Mouse (Mus musculus) Muller cell, postnatal 12 days (primary cell): ENCODE measurements at regions not wholly inside any gene's neighbourhood (a gene's known extent, or its start where the extent isn't known, plus 50 kb on each side); places are given as distances from the start of the nearest gene placed in this dataset.
A peak's percentile ranks its signal among the peaks of the same experiment; 100 is the strongest.

ENCODE experiments used
- DNase-seq: peaks from one replicate; pipeline ENCODE4 v3.0.0-alpha.2; 2015; ENCODE audit errors: inconsistent ontology term

DNA sequence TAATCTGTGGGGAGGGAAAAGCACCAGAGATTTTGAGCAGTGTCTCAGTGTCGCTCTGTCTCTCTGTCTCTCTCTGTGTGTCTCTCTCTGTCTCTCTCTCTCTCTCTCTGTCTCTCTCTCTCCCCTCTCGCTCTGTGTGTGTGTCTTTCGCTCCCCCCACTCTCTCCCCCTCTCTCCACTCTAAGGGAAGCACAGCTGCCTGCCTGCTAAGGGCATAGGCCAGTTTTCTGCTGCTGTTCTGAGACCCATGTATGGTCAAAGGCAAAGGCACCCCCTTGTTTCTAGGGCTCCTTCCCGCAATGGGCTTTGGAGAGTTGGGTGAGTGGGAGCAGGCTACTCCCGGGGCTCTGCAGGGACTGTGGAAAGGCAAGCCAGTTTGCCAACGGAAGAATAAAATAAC, 192.2 kb downstream of the Lmo4 start:
- no peak for DNase-seq

DNA sequence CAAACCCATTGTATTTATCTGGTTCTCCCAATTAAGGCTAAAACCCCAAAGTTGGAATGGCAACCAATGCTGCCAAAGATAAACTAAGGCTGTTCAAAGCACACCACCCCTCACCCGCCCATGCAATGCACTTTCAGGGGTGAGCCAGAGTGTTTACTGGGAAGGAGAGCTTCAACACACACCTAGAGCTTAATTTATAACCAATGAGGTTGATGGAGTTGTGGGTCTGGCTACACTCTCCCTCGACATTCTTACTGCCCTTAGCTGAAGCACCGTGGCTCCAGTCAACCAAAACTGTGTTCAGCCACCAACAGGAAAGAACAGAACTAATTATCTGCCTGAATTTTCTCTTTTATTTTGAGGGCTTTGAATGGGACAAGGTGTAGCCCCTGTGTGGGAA, 192.8 kb downstream of the Lmo4 start:
- no peak for DNase-seq

DNA sequence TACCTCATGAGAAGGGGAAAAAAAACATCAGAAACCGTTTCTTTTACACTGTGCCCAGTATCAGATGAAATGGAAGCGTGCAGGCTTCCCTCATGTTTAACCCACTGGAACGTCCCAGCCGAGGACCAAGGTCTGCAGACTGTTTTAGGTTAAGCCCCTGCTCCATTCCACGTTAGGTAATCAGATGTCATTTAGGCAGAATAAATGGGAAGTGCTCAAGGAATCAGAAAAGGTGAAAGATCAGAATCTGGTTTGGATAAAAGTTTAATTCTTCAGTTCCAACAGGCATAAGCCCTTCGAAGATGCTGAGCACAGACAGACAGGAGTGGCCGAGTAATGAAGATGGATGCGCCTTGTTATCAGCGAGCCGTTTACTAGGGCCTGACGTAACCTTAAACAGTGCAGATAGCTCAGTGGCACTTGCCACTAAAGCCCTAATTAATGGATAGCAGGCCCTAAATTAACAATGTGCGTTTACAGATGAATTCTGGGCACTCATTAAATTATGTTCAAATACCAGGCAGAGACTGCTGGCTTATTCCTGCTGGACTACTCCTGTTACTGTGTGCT, 193.5 kb downstream of the Lmo4 start:
- DNase-seq: peak; percentile 33

DNA sequence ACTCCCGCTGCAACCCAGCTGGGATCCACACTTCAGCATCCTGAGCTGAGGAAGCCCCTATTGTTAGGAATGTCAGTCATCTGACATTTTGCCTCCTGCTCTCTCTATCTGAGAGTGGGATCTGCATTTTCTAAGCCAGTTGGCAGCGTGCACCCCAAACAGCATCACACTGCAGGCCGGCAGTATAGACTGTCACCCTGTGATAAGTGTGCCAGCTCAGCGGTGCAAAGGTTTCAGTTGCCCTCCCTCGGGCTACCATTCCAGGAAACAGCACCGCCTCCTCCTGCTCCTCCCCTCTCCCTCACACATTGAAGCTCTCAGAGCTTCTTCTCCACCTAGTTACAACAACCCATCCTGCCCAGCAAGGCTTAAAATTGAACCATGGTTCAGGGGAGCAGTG, 194.5 kb downstream of the Lmo4 start:
- no peak for DNase-seq

DNA sequence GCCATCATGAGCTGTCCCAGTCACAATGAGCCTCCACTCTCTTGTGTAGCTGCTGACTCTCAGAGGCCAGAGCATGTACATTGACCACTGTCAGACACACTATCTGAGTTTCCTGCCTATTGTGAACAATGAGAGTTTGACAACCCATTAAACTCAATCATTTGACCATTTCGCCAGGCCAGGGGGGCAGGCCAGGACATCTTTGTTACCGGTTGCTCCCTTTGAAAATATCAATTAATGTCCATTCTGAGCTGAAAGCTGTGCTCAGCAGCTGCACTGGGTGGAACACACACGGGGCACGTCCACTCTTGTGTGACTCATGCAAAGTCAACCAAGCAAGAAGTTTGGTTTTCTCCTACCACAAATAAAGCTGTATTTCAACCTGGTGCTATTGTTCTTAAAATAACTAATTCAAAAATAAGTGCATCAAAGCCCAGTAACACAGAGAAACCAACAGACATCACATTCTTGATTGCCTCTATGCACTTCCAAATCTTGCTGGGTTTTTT, 197.9 kb downstream of the Lmo4 start:
- peak; percentile 66 for DNase-seq

DNA sequence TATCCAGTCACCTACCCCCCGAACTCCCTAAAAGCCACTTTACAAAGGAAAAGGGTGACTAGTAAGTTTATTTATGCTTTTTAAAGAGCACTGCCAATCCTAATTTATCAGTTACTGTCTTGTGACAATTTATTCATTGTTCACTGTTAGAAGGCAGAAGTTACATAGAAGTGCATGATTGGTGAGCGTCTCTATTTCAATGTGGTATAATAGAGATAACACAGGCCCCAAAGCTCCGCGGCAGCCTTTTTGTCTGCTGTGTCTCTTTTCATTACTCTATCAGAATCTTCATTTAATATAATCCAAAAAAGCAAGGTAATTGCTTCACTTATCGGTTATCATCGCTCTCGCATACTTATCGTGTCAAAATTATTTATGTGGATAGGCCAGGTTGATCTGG, 207.1 kb downstream of the Lmo4 start:
- no peak for DNase-seq

DNA sequence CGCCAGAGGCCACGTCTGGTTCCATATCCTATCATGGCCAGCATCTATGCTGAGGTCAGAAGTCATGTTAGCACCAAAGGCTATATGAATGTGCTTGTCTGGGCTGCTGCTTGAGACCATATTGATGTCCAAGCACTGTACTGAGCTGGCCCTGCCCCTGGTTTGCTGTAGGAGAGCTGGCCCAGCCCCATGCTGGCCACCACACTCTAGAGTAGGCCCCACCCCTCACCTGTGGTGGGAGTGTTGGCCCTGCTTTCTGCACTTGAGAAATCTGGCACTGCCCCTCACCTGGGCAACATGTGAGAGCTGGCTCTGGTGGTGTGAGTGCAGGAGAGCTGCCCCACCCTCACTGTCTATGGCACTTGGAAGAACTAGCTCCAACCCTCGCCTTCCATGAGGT, 210.0 kb downstream of the Lmo4 start:
- DNase-seq: no peak

DNA sequence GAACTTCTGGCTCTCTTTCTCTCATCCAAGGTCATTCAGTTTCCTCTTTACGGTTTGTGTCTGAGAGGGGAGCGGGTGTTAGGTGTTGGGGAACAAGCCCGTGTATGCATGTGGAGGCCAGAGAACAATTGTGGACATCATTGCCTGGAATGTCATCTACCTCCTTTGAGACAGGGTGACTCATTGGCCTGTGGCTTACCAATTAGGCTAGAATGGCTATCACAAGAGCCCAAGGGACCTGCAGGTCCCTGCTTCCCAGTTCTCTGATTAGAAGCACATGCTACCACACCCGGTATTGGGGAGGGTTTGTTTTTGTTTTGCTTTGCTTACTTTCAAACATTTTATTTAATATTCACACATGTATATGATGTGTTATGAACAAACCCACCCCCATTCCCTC, 216.0 kb downstream of the Lmo4 start:
- peak; percentile 62 for DNase-seq

DNA sequence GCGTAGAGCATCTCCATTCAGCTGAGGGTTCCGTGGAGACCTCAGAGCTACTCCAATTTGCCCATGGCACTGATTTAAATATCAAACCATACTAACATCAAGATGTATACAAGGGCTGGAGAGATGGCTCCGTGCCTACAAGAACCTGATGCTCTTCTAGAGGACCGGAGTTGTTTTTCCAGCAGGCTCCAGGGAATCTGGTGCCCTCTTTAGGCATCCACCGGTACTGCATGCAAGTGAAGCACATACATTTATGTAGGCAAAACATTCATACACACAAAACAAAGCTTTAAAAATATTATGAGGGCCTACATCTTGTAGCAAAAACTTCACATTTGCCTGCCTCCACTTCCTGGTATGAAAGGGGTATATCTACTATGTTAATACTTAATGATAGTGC, 217.0 kb downstream of the Lmo4 start:
- DNase-seq: no peak

DNA sequence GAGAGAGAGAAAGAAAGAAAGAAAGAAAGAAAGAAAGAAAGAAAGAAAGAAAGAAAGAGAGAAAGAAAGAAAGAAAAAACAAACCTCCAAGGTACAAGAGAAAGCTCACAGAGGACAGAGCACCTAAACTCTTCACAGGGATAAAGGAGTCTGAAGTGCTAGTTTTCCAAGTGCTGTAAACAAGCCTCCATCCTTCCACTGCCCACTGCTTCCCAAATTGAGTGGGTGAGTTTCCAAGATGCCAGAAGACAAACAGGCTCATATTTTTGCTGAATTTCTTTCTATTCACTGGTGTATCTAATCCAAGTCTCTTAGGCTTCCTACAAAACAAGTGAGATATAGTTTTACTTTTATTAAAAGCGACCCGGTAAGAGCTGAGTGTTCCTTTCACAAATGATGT, 218.2 kb downstream of the Lmo4 start:
- no peak for DNase-seq

DNA sequence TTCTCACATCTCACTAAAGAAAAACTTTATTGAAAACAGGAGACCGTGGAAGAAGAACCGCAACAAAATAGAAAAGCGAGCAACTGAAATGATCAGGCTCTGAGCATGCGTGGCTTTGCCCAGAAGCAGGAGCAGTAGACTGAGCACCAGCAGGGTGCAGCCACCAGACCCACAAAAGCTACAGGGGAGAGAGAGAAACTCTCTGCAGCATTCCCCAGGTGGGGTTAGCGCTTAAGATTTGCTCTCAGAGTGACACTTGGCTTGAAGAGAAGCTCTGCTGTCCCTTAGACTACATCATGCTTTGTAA, 218.9 kb downstream of the Lmo4 start:
- DNase-seq: no peak

DNA sequence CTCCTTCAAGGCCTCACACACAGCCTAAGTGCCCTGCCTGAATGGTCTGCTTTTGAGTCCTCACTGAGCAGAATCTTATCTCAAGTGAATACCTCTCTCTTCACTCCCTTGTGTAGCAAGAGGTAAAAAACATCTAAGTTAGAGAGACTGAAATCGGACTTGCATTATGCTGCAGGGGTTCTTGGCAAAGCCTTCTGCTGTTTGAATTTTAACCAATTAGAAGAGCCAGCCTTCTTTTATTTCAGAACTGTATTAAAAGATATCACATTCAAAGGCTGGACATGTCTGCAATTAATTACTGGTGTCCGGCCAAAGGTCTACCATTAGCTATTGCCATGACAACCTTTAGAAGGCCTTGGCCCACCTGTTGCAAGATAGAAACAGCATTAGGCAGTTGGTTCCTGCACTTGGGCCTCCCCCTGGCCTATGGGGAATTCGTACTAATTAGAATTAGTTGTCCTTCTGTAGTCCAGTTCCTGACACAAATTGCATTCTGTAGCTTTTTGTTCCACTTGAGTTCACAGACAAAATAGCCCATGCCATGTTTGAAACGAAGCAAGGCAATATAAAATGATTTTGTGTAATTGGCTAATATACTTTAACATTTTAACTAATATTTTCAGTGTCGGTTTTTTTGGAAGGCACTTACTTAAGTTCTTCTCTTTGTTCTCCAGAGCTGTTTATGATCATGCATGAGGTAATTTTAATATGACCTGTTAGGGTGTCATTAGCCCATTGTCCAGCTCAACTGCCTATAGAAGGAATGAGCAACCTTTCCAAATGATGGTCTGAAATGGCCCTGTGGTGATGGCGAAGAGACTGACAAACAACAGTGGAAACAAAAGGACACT, 219.4 kb downstream of the Lmo4 start:
- DNase-seq: peak; percentile 81

DNA sequence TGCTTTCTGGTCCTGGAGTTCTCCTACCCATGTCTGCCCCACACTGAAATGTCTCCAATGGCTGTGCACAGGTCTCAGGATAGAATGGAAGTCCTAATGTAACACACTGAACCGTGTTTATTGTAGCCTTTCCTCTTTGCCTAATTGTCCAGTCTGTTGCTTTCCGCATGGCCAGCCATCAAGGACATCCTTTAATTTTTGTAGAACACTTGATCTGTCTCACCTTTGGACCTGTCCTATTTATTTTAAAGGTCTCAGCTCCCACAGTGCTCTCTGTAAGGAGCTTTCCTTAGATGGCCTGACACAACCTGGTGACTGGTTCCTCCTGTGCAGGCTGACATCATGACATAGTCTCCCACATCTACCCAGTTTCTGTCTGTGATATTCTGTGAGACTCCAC, 226.3 kb downstream of the Lmo4 start:
- DNase-seq: no peak

DNA sequence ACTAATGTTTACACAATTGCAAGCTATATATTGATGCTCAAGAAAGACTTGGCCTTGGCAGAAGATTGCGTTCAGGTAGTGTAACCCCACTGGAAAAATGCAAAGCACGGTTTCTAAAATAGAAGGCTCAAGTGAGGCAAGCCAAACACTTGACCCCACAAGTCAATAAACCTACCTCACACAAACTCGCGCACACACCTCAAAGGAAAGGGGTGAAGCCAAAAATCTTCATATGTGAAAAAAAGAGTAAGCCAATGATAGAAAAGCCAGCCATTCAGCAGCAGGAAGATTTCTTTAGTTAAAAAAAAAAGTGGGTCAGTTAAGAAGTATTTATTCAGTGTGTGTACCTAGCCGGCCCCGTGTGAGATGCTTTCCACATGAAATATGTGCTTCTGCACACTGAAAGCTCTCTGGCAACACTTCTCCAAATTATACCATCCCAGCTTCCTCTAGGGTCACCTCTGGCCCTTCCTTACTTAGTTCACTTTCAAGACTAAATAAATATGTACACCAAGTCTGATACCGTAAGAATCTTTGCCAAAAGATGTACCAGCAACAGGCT, 227.1 kb downstream of the Lmo4 start:
- DNase-seq: no peak

DNA sequence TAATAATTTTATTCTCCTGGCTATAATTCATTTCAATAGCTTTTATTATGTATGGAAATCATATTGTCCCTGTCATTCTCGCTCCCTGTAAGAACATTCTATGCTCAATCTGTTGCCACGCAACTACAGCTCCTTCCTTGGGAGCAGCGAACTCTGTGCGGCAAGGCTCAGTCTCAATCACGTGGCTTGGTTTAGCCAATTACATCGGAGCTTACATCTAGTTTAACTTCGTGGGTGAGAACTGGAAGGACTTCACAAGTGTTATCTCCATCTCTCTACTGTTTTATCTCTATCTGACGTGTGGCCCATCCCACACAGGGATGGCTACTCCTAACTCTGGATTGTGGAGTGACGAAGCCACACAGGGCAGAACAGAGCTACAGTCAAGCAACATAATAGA, 231.4 kb downstream of the Lmo4 start:
- no peak for DNase-seq

DNA sequence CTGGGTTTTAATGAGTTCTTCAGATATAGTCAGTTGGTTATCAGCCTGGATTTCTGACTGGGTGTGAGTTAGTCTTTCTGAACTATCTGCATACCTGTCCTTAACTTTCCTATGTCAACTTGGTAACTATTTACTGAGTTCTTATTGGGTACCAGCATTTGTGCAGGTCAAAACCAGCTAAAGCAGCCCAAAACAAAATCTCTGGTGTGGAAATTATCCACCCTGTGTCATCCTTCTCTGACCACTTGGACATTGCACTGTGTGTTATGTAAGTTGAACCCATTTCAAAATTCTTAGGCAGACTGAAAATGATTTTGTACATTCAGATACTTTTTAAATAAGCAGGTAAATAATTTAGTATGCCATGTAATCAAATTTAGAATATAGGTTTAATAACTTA, 232.7 kb downstream of the Lmo4 start:
- DNase-seq: no peak

DNA sequence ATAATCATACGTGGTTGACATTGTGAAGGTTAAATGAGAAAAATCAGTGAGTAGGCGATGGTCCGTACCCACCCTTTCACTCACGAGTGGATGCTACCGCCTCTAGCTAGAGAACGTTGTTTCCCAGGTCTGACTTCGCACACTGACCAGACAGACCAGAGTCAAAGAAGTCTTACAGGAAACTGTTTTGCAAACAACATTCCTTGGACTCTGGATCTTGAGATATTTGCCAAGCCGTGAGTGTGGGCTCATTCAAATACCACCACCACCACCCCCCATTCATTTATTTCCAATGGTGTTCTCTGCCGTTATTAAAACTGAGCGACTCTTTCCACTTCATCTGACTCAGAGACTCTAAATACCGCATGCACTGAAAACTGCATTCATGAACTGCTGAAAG, 234.2 kb downstream of the Lmo4 start:
- no peak for DNase-seq

DNA sequence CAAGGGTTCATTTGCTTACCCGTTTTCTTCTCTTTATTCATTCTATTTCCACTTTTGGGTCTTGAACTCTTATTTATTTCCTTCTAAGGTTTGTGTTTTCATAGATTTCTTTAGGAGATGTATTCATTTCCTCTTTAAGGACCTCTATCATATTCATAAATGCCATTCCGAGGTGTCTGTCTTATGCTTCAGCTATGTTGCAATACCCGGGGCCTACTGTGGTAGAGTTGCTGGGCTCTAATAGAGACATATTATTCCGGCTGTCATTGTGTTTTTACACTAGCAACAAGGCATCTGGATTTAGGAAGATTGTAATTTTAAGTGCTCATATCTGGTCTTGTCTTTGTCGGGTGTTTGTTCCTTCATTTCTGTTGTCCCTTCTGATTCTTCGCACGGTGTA, 249.5 kb downstream of the Lmo4 start:
- no peak for DNase-seq

DNA sequence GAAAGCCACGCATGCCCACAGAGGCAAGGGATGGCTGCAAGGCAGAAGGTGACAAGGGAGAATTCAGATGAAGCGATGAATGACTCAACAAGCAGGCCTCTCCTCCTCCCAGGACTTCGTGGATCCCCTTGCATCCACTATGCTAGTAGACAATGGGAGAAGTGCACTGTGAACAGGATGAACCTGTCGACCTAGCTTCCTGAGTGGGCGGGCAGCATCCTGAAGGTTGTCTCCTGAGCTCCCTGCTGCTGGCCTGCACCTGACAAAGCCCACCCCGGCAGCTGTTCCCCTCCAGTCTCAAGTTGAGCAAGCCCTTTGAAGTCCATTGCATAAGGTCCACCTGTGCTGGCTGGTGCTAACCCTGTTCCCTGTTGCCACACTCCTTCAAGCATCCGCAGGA, 250.2 kb downstream of the Lmo4 start:
- DNase-seq: no peak

DNA sequence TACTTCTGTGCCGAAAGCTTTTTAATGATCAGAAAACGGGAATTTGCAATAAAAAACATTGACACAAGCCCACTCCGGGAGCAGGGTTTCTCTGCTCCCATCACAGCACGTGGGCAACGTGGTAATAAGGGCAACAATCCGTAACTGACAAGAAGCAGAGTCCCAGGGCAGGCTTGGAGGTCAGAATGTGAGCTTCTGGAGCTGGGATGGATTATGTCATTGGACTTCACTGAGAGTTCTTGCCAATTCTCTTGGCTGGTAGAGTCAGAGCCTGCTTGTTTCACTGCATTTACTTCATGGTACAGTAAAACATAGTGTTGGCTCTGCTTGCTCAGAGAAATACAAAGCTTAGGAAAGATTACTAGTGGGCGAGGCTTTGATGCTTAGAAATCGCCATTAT, 252.7 kb downstream of the Lmo4 start:
- DNase-seq: no peak

DNA sequence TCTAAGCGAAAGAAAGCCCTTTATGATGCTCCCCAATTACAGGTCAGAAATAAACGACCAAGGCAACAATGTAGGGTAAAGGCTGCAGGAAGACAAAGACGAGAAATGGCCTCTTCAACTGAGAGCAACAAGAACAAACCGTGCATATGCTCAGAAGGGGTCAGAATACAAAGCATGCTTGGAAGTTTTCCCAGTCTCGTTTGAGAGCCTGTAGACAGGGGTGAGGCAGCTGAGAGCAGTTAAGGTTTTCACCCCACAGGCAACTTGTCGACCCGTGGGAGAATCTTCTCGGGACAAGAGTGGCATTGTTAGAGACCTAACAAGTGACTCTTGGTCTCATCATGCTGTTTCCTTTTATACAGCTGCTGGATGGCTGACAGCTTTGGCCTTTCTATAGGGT, 255.4 kb downstream of the Lmo4 start:
- DNase-seq: peak; percentile 8

DNA sequence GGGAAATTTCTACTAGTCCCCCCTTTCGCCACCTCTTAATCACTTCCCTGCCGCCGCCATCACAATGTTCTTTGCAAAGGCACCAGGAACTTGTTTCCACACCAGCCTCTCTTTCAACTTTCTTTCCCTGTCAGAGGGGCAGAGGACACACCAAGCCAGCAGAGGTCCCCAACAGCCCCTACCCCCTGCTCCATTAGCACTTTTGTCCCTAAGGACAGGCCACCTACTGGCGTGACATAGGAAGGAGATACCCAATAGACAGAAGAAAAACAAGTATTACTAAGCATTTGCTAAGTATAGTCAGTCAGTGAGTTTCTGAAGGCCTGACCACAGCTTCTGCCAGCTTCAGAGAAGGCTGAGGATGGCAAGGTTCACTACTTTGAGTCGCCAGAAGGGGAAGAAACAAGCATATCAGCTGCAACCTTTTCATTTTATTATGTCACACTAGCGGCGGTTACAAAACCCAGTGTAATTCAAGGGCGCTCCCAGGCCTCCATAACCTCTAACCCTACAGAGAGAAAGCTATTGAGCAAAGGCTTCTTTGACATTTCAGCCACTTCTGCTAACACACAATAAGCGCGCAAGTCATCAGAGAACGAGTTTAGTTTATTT, 255.9 kb downstream of the Lmo4 start:
- DNase-seq: no peak

DNA sequence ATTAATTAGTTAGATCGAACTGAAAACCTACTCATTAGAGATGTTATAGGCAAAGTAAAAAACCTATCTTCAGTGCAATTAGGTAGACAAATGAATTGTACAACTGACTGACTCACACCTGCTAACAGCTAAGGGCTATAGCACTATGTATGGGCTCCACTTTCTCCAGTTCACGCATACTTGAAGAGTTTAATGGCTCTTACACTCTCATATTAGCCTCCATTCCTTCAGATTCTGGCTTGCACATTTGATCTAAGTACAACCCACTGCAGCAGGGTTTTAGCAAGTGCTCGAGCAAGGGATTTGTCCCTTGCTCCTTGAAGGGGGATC, 257.1 kb downstream of the Lmo4 start:
- no peak for DNase-seq
